Mouse (Mus musculus) gastrocnemius, postnatal 4 days (tissue): ENCODE results near the gene Angel2. TPM values are rescaled to one million over a fixed set of nuclear protein-coding genes. Genes with fewer than 3 reads are reported as not detected.
"Not testable (repeated sequence)": the region's sequence is repeated elsewhere in the genome, so short reads cannot be mapped to it uniquely, and the experiment has no call there.

Experiments
- DNase-seq, 2 experiments: peaks; one replicate each; pipeline ENCODE4 v3.0.0; 2021 to 2022; ENCODE audit warnings: low spot score in 2 of 2, mixed read lengths in 2 of 2
- long read RNA-seq, 2 experiments: library from polyadenylated mRNA; stranded (forward); transcript quantifications; one replicate each; pipeline ENCODE4 v2.0.0; 2021
- total RNA-seq, 2 experiments: library from RNA; stranded (reverse); gene quantifications; 2 replicates each; pipeline ENCODE4 v1.2.3; 2021

Gene Angel2
- total RNA-seq: 10 to 100 TPM; 30.0 to 41.6 TPM
- long read RNA-seq, experiment 1, transcript Angel2-202 (9 exons, 3,714 nt): major isoform, 19 of 72 reads
- long read RNA-seq, experiment 1, partial matches to known transcripts: 4 of 72 reads
- long read RNA-seq, experiment 1, other reads (novel, unspliced or antisense): 48 of 72 reads
- long read RNA-seq, experiment 2, transcript Angel2-202 (9 exons, 3,714 nt): major isoform, 21 of 81 reads
- long read RNA-seq, experiment 2, partial matches to known transcripts: 1 of 81 reads
- long read RNA-seq, experiment 2, other reads (novel, unspliced or antisense): 59 of 81 reads

DNA sequence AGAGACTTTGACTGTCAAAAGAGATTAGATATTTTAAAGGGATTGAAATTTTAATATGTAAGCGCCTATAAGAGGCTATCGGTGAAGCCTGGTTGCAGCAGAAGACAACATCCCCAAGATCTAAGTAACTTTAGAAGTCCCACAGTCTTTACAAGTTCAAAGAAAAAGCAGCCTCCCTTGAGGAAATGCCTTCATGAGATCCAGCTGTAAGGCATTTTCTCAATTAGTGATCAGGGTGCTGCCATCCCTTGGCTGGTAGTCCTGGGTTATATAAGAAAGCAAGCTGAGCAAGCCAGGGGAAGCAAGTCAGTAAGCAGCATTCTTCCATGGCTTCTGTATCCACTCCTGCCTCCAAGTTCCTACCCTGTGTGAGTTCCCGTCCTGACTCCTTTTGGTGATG, at the start of gene Angel2:
TSS of gene Angel2 (plus strand) at position 301 of the 400 bp plus-strand sequence.
- DNase-seq: not testable (repeated sequence)

DNA sequence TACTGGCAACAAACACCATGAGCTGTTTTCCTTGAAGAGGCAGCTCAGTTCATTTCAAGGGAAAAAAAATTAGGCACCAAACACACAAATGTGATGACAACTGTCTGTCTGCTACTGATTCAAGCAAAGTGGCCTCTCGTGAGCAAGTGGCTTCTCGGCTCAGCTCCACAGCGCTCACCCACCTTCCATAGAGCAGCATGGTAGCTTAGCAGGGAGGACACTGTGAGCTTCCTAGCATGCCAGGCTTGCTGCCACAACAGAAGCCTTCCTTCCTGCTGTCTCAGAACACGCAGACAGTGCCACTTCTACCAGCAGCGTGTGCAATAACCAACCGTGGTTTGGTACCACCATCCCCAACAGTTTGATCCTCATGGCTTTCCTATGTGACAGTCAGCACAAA, 49.2 kb upstream of the Angel2 start:
- no peak for DNase-seq

GRCm38 (mm10) chr1:190880638-190881037, 44.3 kb upstream of the Angel2 start:
- DNase-seq: no peak

GRCm38 (mm10) chr1:190881422-190881821, 43.5 kb upstream of the Angel2 start:
- DNase-seq: peak; percentile 36 to 50

GRCm38 (mm10) chr1:190886014-190886413, 38.9 kb upstream of the Angel2 start:
- no peak for DNase-seq

DNA sequence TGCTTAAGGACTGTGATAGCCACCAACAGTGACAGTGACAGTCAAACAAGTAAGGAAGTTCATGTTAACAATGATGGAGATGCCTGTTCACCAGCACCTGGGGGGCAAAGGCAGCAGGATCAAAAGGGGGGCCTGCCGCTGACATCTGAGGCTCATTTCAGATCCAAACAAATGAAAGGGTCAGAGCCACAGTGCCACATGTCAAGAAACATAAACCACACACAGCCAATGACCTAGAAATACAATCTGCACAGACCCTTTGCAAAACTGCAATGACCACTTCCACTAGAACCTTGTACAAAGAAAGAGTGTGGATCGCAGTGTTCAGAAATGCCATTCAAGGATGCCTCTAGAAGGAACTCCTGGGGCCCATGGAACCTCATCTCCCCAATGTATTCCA, 36.9 kb upstream of the Angel2 start:
- no peak for DNase-seq

DNA sequence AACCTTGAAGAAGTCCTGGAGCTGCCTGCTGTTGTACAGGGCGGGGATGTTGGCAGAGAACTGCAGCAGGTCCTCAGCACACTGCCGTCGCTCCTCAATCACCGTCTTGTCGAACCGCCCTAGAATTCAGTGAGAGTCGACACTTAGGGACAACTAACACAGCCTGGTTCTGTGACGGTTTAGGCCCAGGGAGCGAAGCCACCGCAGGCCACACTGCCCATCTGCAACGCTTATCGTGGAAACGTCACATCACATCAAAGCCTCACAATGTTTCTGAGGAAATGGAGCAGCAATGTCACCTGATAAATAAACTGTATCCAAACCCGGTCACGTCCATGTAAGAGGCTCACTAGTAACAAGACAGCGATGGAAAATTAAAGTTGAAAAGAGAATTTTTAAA, 36.3 kb upstream of the Angel2 start:
- no peak for DNase-seq

DNA sequence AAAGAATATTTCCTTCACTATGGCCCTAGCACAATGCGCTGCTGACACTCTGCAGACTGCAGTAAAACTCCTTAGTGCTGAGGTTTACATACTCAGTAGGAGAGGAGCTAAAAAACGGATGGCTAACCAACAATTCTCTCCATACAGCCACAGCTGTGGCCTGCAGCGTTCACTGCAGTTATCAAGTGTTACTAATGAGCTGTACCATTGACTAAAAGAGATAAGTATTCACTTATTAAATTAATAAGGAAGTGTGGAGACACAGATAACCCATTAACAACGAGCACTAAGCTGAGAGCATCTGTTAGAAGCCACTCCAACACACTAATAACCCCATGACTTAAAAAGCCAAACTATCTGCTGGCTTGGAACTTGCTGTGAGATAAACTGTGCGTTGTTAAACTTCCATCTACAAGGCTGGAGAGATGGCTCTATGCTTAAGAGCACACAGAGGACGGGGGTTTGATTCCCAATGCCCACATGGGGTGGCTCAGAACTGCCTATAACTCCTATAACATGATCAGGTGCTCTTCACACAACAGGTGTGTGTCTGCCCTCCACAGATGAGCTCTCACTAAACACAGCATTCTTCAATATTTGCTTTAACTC, 31.2 kb upstream of the Angel2 start:
- DNase-seq: no peak

GRCm38 (mm10) chr1:190898186-190898585, 26.7 kb upstream of the Angel2 start:
- DNase-seq: no peak

GRCm38 (mm10) chr1:190898899-190899575, 25.9 kb upstream of the Angel2 start:
- DNase-seq: peak in 1 of 2 experiments; percentile 15

- no peak for DNase-seq
Measured at GRCm38 (mm10) chr1:190901082-190901481, 23.8 kb upstream of the Angel2 start.

- DNase-seq: no peak
Measured at GRCm38 (mm10) chr1:190904136-190904535, 20.8 kb upstream of the Angel2 start.

DNA sequence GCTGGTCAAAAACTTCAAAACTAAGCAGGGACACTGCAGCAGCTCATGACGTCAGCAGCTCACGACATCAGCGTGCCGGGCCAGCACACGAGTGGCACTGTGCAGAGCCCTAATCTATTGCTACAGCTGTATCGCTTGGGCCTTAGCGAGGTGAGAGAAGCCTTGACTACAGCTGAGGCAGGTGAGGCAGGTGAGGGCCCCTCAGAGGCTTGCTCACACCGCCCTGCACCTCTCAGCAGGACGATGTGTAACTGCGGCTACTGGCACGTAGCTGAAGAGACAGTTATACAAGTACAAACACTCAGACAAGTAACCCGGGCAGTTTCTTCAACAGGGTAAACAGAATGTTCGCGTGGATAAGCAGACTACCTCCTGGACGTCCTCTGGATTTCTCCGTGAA, 20.2 kb upstream of the Angel2 start:
- no peak for DNase-seq

DNA sequence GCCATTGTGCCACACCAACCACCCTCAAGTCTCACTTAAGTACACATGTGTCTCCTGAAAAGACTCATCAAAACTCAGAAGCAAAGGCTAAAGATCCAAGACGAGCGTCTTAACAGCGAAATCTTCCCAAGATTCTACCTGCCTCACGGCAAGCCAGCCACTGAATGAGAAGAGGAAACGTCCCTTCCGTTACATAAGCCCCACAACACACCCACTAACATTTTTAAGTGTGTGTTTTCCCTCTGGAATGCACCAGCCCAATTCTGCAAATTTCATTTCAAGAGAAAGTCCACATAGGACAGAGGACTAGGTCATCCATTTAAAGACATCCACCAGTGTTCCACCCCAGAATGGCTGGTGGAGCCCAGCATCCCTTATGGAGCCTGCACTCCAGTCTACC, 14.1 kb upstream of the Angel2 start:
- DNase-seq: no peak

GRCm38 (mm10) chr1:190911415-190912123, 13.3 kb upstream of the Angel2 start, which contains the start of gene Rps6kc1:
Gene Rps6kc1, minus strand, starts transcription at chr1:190911770.
- peak; percentile 77 to 89 for DNase-seq

DNA sequence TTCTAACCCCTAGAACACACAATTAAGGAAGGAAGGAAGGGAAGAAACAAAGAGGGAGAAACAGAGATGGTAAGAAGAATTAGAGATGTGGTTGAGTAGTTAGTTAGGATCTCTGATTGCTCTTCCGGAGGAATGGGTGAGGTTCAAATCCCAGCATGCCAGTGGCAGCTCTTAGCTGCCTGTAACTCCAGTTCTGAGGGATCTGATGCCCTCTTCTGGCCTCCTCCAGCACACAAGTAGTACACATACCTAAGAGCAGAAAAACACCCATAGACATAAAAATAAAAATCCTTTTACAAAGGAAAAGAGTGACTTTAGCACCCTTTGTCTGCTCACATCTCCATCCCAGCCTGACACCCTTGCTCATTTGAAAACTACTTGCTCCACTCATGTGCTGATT, 12.3 kb upstream of the Angel2 start:
- no peak for DNase-seq

DNA sequence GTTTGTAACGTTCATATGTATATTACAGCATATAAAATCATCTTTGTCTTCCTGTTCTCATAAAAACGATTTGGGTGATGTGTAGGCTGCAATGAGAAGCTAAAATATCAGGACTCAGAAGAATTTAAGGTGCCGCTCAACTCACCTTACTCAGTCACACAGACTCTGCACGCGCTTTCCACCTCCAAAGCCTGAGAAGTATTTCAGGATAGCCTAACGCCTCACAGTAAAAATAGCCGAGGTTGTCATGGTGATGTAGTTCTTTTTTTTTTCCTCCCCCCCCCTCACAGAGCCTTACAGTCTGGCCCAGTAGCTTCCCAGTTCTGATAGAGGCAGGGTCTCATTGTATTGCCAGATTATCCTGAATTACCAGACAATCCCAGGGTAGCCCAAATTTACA, 6.0 kb upstream of the Angel2 start:
- no peak for DNase-seq

GRCm38 (mm10) chr1:190919725-190920469, 5.0 kb upstream of the Angel2 start:
- DNase-seq: no peak

DNA sequence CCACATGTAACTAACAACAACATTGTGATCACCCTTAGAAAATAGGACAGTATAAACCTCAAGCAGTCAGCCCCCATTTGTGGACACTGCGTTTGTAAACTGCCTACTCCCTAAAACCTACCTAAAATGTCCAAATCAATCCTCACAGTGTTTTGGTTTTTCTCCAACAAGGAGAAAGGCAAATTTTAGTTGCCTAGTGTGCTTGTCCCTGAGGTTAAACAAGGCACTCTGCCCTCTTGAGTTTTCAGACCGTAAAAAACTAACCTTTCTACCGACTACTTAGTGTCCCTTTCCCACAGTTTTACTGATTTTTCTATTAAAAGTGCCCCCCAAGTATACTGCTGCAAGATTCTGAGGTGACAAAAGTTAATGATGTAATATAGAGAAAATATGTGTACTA, 2.4 kb downstream of the Angel2 start:
- DNase-seq: no peak

- DNase-seq: no peak
Measured at GRCm38 (mm10) chr1:190927751-190928369, 2.9 kb downstream of the Angel2 start.
